Mouse (Mus musculus) E14TG2a.4 (cell line): Measurements from ENCODE around the gene Ttll3.
A peak's percentile ranks its signal among the peaks of the same experiment; 100 is the strongest.

Experiments used
- H3K27me3 ChIP-seq: 2 replicates; pipeline ENCODE4 v1.6.1; 2014; ENCODE audit warnings: low read length, control low read depth; ENCODE audit not compliant: insufficient read depth
- H3K36me3 ChIP-seq: 2 replicates; pipeline ENCODE4 v1.6.1; 2014; ENCODE audit warnings: low read length, control low read depth; ENCODE audit not compliant: insufficient read depth
- H3K4me1 ChIP-seq: replicated peaks from 2 replicates; pipeline ENCODE4 v1.6.1; 2014; ENCODE audit warnings: low read depth, low read length, control low read depth
- H3K4me3 ChIP-seq: replicated peaks from 2 replicates; pipeline ENCODE4 v1.5.1; 2014; ENCODE audit warnings: mild to moderate bottlenecking, low read length
- H3K9me3 ChIP-seq: 2 replicates; pipeline ENCODE4 v1.6.1; 2014; ENCODE audit warnings: low read length, control low read depth
- CTCF ChIP-seq: conservative IDR thresholded peaks from 2 replicates; pipeline ENCODE4 v1.5.1; 2014; ENCODE audit warnings: low read length
- NANOG ChIP-seq: IDR thresholded peaks from 2 replicates; pipeline ENCODE4 v1.6.1; 2014; ENCODE audit warnings: borderline replicate concordance, low read length, mixed read lengths
- POU5F1 ChIP-seq: IDR thresholded peaks from 2 replicates; pipeline ENCODE4 v1.6.1; 2014; ENCODE audit warnings: low read length, borderline replicate concordance

Gene Ttll3

DNA sequence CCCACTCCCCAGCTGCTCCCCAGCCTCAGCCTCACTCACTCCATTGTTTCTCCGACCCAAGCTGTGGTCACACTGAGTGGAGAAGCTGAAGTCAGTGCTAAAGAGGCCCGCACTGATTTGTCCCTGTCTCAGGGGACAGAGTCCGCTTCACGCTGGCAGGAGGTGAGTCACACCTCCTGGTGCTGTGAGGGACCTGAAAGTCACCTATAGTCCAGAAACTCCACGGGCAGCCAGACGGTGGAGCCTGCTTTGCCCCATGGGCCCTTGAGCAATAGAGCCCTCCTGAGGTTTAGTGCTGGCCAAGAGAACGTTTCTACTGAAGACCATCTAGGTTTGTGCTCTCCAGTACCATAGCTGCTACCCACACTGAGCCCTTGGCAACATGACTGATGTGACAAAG, 45.6 kb downstream of the Ttll3 start:
- no peaks in the 10 kb centered on the region for H3K9me3 ChIP-seq
- peaks cover 12% of the 10 kb centered on the region for H3K4me1 ChIP-seq
- H3K36me3 ChIP-seq = no peaks in the 10 kb centered on the region
- H3K4me3 ChIP-seq = no peak overlapping the region
- H3K27me3 ChIP-seq = peaks cover 16% of the 10 kb centered on the region
- TF ChIP-seq POU5F1 = no peak
- no peak for TF ChIP-seq CTCF
- no peak for TF ChIP-seq NANOG

DNA sequence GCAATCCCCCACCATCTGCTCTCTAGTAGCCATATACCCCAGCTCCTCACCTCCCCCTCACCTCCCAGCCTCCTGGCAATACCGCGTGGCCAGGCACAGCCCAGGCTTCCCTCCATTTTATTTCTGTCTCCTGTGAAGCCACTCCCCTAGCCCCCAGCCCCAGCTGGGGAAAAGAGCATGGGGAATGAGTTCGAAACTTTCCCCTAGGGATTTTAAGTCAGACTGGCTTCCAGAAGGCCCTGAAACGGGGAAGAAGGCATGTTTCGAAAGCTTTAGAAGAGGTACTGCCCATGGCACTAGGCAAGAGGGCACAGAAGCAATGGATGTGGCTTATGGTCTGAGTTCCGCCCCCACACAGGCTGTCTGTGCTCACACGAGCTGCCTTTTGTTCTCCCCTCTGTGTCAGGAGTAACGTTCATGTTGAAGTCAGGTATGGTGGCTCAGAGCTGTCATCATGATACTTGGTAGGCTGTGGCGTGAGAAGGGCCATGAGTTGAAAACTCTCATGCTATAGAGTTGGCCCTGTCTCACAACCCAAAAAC, 46.7 kb downstream of the Ttll3 start, which contains the start of gene Cidec:
Gene Cidec, minus strand, starts transcription at position 97 of the 542 bp plus-strand sequence.
- H3K36me3 ChIP-seq = no peaks in the 10 kb centered on the region
- no peak within 1 kb of the TSS for H3K4me3 ChIP-seq
- peaks cover 16% of the 10 kb centered on the region for H3K27me3 ChIP-seq
- no peaks in the 10 kb centered on the region for H3K9me3 ChIP-seq
- peaks cover 12% of the 10 kb centered on the region for H3K4me1 ChIP-seq
- no peak for TF ChIP-seq NANOG

DNA sequence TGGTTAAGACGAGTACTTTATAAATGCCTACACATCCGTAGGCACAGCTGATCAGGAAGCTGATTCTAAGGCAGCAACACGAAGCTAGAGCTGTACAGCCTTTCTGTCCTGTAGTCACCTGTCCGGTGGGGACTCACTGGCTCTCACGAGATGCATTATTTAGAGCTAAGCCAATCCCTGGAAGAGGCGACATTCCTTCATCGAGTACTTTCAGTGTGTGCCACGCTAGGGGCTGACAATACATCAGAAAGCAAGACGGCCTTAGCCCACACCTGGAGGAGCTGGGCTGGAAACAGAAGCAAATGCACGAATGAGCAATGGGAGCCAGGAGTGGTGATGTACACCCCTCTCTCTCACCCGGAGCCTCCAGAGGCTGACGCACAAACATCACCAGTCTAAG, 48.1 kb downstream of the Ttll3 start:
- H3K4me3 ChIP-seq = no peak overlapping the region
- no peaks in the 10 kb centered on the region for H3K9me3 ChIP-seq
- no peaks in the 10 kb centered on the region for H3K36me3 ChIP-seq
- TF ChIP-seq NANOG (no peak), POU5F1 (no peak), CTCF (no peak)
- H3K4me1 ChIP-seq = peaks cover 18% of the 10 kb centered on the region
- peaks cover 13% of the 10 kb centered on the region for H3K27me3 ChIP-seq

- H3K4me1 ChIP-seq = peaks cover 20% of the 10 kb centered on the region
- H3K27me3 ChIP-seq = peaks cover 13% of the 10 kb centered on the region
- no peaks in the 10 kb centered on the region; the same call in 1 of the 2 replicates for H3K36me3 ChIP-seq
- H3K4me3 ChIP-seq = no peak overlapping the region
- H3K9me3 ChIP-seq = no peaks in the 10 kb centered on the region
- TF ChIP-seq POU5F1 = no peak
- TF ChIP-seq NANOG = no peak
- no peak for TF ChIP-seq CTCF
Measured at GRCm38 (mm10) chr6:113438721-113439430, 49.8 kb downstream of the Ttll3 start.

DNA sequence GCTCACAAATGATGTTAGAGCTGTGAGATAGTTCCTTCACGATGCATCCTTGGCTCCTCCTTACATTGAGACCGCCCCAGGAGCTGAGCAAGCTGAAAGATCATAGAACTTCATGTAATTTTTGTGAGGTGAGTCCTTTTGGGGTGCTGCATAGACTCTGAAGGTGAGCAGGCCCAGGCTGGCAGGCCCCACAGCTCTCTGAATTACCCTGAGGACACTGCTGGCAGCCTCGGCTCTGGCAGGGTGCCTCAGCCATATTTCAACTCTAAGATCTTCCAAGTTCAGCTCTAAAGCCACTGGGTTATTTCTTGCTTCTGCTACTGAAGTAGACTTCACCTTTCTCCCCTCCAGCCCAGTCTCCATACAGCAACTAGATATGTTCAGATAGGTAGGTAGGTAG, 51.6 kb downstream of the Ttll3 start:
- H3K9me3 ChIP-seq = no peaks in the 10 kb centered on the region
- peaks cover 13% of the 10 kb centered on the region for H3K36me3 ChIP-seq
- H3K4me1 ChIP-seq = peaks cover 35% of the 10 kb centered on the region
- TF ChIP-seq NANOG (no peak), CTCF (no peak), POU5F1 (no peak)
- peaks cover 2% of the 10 kb centered on the region; the same call in 1 of the 2 replicates for H3K27me3 ChIP-seq
- H3K4me3 ChIP-seq = no peak overlapping the region

- Histone ChIP-seq H3K36me3 (peaks cover 18% of the 10 kb centered on the region), H3K9me3 (no peaks in the 10 kb centered on the region), H3K27me3 (no peaks in the 10 kb centered on the region), H3K4me1 (peaks cover 36% of the 10 kb centered on the region), H3K4me3 (no peak overlapping the region)
- peak; percentile 94 for TF ChIP-seq CTCF
- TF ChIP-seq NANOG = no peak
- no peak for TF ChIP-seq POU5F1
Measured at GRCm38 (mm10) chr6:113441147-113441680, 52.2 kb downstream of the Ttll3 start.

GRCm38 (mm10) chr6:113442087-113442441, 53.0 kb downstream of the Ttll3 start:
- TF ChIP-seq CTCF = no peak
- TF ChIP-seq NANOG = no peak
- TF ChIP-seq POU5F1 = no peak

DNA sequence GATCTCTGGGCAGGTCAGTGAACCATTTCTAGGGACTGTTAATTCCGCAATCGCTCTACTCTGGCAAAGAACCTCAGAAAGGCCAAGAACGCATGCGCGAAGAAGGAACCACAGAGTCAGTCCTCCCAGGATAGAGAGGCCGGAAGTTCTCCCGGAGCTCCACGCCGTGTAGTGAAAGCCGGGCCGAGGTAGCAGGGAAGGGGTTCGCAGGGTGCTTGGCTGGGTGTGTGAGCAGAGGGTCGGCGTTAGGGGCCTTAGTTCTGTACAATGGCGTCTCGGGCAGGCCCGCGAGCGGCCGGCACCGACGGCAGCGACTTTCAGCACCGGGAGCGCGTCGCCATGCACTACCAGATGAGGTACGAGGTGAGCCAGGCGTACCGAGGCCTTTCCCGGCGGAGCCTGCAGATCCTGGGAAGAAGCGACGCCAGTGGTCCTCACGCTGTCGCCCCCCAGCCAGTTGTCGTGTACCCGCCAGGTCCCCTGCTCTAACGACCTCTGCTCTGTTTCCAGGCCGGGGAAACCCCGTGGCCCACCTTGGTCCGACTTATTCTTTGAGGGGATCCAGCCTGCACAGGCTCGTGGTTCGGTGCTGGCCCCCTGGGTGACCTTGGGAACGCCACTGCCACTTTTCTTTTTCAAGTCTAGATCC, 53.5 kb downstream of the Ttll3 start, which contains the start of gene Jagn1:
Gene Jagn1, plus strand, starts transcription at position 128 of the 649 bp plus-strand sequence.
- no peaks in the 10 kb centered on the region for H3K9me3 ChIP-seq
- peaks cover 32% of the 10 kb centered on the region for H3K36me3 ChIP-seq
- H3K4me3 ChIP-seq = peak within 1 kb of the TSS; percentile 95
- TF ChIP-seq CTCF = no peak
- TF ChIP-seq NANOG = no peak
- TF ChIP-seq POU5F1 = no peak
- peaks cover 48% of the 10 kb centered on the region for H3K4me1 ChIP-seq
- H3K27me3 ChIP-seq = no peaks in the 10 kb centered on the region

More at GRCm38 (mm10) chr6:113442087-113442441, 53.0 kb downstream of the Ttll3 start:
- Histone ChIP-seq H3K27me3 (no peaks in the 10 kb centered on the region), H3K4me1 (peaks cover 43% of the 10 kb centered on the region), H3K4me3 (peak overlapping the region; percentile 95), H3K36me3 (peaks cover 27% of the 10 kb centered on the region), H3K9me3 (no peaks in the 10 kb centered on the region)
